Mouse (Mus musculus): ENCODE measurements around the gene Ccdc17. TPM values are rescaled to one million over a fixed set of nuclear protein-coding genes. Genes with fewer than 3 reads are reported as not detected.

Ccdc17 gene
- total RNA-seq (2023): 8.2 TPM

DNA sequence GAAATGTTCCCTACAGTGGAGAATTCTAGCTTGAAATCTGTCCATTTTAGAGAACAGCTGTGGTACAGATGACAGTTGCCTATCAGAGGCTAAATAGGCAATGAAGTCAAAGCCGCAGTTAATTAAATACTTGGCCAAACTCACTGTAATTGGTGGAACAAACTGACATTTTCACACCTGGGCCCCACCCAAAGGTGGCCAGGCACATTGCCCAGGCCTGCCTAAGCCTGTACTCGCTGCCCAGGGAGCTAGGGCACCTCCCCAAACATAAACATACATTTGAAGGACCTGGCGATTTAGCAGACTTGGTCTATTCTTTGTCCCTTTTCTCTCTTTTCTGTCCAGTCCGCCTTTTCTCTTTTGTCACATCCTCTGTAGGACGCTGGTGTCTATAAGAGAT, at the start of gene Ccdc17:
Ccdc17 (plus strand) TSS at position 276 of the 400 bp plus-strand sequence.

GRCm38 (mm10) chr4:116555413-116556300, 40.8 kb upstream of the Ccdc17 start, which contains the start of gene Tmem69:
TSS of gene Tmem69 (minus strand) at chr4:116555936.

DNA sequence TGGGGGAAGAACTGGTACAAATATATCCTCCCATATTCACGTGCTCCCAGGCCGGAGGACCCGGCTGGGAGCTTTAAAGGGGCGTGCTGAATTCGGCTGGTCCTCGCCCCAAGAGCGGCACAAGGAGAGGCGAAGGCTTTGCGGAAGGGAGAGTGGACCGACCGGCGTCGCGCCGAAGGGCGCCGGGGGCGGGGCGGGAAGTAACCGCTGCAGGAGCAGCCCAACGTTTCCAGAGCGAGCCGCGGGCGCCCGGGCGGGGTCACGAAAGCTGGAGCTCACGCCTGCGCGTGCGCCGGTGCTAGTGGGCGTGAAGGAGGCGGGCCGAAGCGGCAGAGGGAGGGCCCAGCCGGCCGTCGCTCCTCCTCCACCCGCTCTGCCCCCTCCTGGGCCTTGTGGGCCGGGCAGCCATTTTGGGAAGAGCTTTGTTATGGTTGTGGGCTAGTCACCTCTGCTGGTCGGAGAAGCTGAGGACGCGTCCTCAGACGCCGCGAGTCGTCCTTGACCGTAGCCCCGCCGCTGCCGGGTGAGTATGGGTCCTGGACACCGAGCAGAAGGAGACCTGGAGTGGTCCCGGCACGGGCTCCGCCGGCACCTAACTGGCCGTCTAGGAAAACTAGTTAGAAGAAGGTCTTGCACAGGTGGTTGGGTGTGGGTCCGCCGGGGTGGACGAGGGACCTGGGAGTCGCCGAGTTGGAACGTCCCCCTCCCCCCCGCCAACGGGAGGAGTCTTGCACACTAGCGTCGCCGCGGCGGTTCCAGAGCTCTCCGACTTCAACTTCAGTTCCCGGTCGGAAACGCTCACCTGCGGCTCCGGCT, 38.9 kb upstream of the Ccdc17 start, which contains the start of gene Gpbp1l1:
Gpbp1l1 (plus strand) TSS at position 353 of the 816 bp plus-strand sequence.

GRCm38 (mm10) chr4:116627722-116628662, 31.5 kb downstream of the Ccdc17 start, which contains the start of gene Nasp:
TSS of gene Nasp (minus strand) at chr4:116627941.

Other genes starting within 250 kb of the Ccdc17 start
- gene Mast2, start 132.5 kb upstream of the Ccdc17 start, total RNA-seq (2023): 24.2 TPM
- 10.4 TPM for gene Ipp, start 89.1 kb upstream of the Ccdc17 start, total RNA-seq (2023)
- gene Tmem69, start 40.7 kb upstream of the Ccdc17 start, total RNA-seq (2023): 8.0 TPM
- 128 TPM for gene Gpbp1l1, start 39.0 kb upstream of the Ccdc17 start, total RNA-seq (2023)
- gene Nasp, start 31.3 kb downstream of the Ccdc17 start, total RNA-seq (2023): 103 TPM
- 176 TPM for gene Akr1a1, start 55.0 kb downstream of the Ccdc17 start, total RNA-seq (2023)
- gene Prdx1, start 88.9 kb downstream of the Ccdc17 start, total RNA-seq (2023): 165 TPM
- 3.5 TPM for gene Mmachc, start 111.8 kb downstream of the Ccdc17 start, total RNA-seq (2023)
- gene Ccdc163, start 111.9 kb downstream of the Ccdc17 start, total RNA-seq (2023): 18.4 TPM
- 7.8 TPM for gene Tesk2, start 124.3 kb downstream of the Ccdc17 start, total RNA-seq (2023)
- 50.5 TPM for gene Toe1, start 211.0 kb downstream of the Ccdc17 start, total RNA-seq (2023)
- 11.8 TPM for gene Mutyh, start 211.1 kb downstream of the Ccdc17 start, total RNA-seq (2023)
- gene Hpdl, start 225.1 kb downstream of the Ccdc17 start, total RNA-seq (2023): not detected

Measured in CD4-positive naive resting alpha-beta T cell, adult 57 days (primary cell).